Mouse (Mus musculus) 416B (cell line): ENCODE results near the gene Lce1h.

Experiments used
- DNase-seq: peaks from one replicate; pipeline ENCODE4 v3.0.0; 2011; ENCODE audit warnings: low read depth

Gene Lce1h

DNA sequence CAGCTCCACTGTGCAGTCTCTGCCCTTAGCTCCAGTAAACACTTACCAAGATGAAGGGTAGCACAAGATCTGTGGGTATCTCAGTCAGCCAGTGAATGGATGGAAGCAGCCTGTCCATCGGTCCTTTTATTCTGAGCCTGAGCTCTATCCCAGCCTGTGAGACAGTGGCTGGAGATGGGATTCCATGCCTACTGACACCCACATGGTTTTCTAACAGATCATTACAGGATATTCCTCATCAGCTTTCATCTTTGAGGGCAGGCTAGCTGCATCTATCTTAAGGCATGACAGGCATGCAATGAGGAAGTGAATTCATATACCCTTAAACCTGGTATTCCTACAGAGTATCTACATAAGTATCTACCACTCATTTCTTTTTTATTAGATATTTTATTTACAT is at the start of gene Lce1h:
TSS of gene Lce1h (minus strand) at position 101 of the 400 bp plus-strand sequence.
- no peak for DNase-seq

DNA sequence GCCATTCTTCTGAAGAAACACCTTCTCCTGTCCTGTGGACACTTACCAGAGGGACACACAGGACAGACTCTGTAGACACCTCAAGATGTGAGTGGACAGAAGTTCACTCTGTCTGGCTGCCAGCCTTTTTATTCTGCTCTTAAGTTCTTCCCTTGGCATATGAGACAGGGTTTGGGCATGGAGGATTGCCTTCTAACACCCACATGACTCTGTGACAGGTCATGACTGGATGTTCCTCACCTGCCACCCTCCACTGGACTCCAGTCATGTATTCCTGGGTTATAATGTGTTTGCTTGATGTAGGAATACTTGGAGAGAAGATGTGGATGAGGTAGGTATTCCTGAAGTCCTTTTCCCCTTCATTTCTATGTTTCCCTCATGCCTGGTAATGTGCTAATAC is 42.9 kb upstream of the Lce1h start, which contains the start of gene Lce1k:
TSS of gene Lce1k (minus strand) at position 101 of the 400 bp plus-strand sequence.
- no peak for DNase-seq

DNA sequence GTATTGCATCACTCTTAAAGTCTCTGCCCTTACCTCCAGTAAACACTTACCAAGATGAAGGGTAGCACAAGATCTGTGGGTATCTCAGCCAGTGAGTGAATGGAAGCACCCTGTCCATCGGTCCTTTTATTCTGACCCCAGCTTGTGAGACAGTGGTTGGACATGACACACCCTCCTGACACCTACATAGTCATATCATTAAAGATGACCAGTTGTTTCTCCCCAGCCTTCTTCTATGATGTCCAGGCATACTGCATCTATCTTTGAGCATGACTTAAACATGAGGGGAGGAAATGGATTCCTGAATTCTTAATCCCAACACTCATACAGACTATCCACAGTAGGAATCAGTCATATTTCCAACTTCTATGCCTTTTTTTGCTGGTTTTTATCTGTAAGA is 25.5 kb upstream of the Lce1h start, which contains the start of gene Lce1j:
TSS of gene Lce1j (minus strand) at position 101 of the 400 bp plus-strand sequence.
- no peak for DNase-seq

DNA sequence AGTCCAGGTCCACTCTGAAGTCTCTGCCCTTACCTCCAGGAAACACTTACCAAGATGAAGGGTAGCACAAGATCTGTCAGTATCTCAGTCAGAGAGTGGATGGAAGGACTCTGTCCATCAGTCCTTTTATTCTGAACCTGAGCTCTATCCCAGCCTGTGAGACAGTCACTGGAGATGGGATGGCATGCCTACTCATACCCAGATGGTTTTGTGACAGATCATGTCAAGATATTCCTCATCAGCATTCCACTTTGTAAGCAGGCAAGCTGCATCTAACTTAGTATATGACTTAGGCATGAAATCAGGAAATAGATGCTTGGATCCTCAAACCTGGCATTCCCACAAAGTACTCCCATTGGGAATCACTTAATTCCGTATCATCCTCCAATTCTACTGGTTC is 13.9 kb upstream of the Lce1h start, which contains the start of gene Lce1i:
TSS of gene Lce1i (minus strand) at position 101 of the 400 bp plus-strand sequence.
- no peak for DNase-seq

DNA sequence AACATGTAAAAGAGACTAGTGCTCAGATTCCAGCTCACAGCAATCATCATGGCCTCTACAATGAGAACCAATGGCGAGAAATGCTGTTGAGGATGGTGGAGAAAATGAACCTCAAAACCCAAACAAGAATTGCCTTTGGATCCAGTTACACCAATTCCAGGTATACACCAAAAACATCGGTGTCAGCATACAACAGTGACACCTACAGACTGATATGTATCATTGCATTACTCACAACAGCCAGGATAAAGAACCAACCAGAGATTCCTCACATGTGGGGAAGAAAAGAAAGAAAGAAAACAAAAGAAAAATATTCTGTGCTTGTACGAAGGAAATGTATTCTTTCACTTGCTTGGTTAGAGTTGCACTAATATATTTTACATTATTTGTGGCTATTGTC is 6.7 kb upstream of the Lce1h start:
- peak; percentile 21 for DNase-seq

DNA sequence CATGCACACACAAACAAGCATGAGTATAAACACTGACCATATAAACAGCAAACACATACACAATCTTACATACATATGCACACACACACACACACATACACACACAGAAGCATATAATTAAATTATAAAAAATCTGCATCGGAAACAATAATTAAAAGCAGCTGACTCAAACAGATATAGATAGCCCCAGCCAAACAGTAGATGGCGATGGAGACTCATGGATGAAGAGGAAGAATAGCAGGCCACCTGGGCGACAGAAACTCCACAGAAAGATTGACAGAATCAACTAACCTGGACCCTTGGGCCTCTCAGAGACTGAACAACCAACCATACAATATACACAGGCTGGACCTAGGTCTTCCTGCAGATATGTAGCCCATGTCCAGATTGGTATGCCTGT is 11.7 kb downstream of the Lce1h start:
- peak; percentile 10 for DNase-seq

DNA sequence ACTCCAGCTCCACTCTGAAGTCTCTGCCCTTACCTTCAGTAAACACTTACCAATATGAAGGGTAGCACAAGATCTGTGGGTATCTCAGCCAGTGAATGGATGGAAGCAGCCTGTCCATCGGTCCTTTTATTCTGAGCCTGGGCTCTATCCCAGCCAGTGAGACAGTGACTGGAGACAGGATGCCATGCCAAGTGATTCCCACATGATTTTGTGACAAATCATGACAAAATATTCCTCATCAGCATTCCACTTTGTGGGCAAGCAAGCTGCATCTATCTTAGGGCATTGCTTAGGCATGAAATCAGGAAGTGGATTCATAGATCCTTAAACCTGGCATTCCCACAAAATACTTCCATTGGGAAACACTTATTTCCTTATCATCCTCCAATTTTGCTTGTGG is 12.6 kb downstream of the Lce1h start, which contains the start of gene Lce1g:
TSS of gene Lce1g (minus strand) at position 101 of the 400 bp plus-strand sequence.
- no peak for DNase-seq

DNA sequence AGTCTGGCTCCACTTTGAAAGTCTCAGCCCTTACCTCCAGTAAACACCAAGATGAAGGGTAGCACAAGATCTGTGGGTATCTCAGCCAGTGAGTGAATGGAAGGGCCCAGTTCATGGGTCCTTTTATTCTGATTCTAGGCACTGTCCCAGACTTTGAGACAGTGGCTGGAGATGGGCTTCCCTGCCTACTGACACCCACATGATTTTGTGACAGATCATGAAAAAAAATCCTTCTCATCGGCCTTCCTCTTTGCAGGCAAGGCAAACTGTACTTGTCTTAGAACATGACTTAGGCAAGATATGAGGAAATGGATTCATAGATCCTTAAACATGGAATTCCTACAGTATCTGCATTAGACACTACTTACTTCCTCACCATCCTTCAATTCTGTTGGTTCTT is 25.9 kb downstream of the Lce1h start, which contains the start of gene Gm38119:
TSS of gene Gm38119 (minus strand) at position 101 of the 400 bp plus-strand sequence.
- DNase-seq: no peak

DNA sequence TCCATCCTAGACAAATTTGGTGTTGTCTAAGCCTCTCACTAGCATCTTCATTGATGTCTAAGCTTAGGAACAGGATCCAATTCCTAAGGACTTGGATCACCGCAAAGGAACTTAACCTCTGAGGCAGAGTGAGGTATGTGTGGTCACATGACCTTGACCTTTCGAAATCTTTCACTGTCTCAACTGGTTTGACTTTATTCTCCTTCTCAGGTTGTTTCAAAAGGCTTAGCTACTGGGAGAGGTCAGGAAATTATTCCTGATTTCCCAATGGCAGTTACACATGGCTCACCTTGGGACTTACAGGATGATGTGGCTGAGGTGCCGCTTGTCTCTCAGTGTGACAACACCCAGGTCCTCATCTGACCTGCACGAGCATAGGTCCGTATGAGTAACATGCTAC is 42.2 kb downstream of the Lce1h start:
- DNase-seq: no peak

DNA sequence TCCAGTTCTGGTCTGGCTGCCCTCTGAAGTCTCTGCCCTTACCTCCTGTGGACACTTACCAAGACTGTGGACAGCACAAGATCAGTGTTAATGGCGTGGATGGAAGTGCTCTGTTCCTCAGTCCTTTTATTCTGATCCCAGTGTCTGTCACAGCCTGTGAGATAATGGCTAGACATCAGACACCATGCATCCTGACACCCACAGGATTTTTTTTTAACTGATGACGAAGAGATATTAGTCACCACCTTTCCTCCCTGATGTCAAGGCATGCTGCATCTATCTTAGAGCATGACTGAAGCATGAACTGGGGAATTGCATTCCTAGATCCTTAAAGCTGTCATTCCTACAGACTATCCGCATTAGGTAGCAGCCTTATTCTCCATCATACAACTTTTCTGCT is 44.6 kb downstream of the Lce1h start, which contains the start of gene Lce1f:
TSS of gene Lce1f (minus strand) at position 101 of the 400 bp plus-strand sequence.
- DNase-seq: no peak

DNA sequence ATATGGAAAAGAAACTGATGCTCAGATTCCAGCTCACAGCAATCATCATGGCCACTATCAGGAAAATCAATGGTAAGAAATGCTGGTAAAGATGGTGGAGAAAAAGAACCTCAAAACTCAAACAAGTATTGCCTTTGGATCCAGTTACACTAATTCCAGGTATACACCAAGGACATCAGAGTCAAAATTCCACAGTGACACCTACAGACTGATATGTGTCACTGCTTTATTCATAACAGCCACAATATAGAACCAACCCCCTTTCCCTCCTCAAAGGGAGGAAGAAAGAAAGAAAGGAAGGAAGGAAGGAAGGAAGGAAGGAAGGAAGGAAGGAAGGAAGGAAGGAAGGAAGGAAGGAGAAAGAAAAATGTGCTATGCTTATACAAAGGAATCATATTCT is 49.7 kb downstream of the Lce1h start:
- DNase-seq: peak; percentile 4
